Mouse (Mus musculus): ENCODE results near the gene Gramd1c. TPM values are rescaled to one million over a fixed set of nuclear protein-coding genes. Genes with fewer than 3 reads are reported as not detected.

Gramd1c gene
- polyA plus RNA-seq, 1 experiment = 19.5 TPM

- Histone ChIP-seq H3K27ac (ENCODE audit: control insufficient read depth, insufficient read depth, low read depth, low read length) (no peak overlapping the region), H3K4me3 (ENCODE audit: control insufficient read depth, low read depth, low read length) (no peak overlapping the region), H3K4me1 (ENCODE audit: control insufficient read depth, insufficient read depth, low read length) (no peaks in the 10 kb centered on the region), H3K27me3 (ENCODE audit: control insufficient read depth, insufficient read depth, low read length) (no peaks in the 10 kb centered on the region), H3K36me3 (ENCODE audit: control insufficient read depth, insufficient read depth, low read length) (no peaks in the 10 kb centered on the region; the same call in none of the 2 replicates)
- TF ChIP-seq CTCF (IDR thresholded peaks at IDR 0.05; ENCODE audit: control insufficient read depth, insufficient read depth, insufficient replicate concordance, low read depth, low read length) (no peak), POLR2A (IDR thresholded peaks at IDR 0.05; ENCODE audit: control insufficient read depth, low read depth, low read length) (no peak)
Measured at GRCm38 (mm10) chr16:43945351-43945750, 117.8 kb downstream of the Gramd1c start.

- Histone ChIP-seq H3K4me3 (ENCODE audit: control insufficient read depth, low read depth, low read length) (no peak overlapping the region), H3K27ac (ENCODE audit: control insufficient read depth, insufficient read depth, low read depth, low read length) (no peak overlapping the region), H3K27me3 (ENCODE audit: control insufficient read depth, insufficient read depth, low read length) (no peaks in the 10 kb centered on the region), H3K36me3 (ENCODE audit: control insufficient read depth, insufficient read depth, low read length) (no peaks in the 10 kb centered on the region; the same call in none of the 2 replicates), H3K4me1 (ENCODE audit: control insufficient read depth, insufficient read depth, low read length) (no peaks in the 10 kb centered on the region)
- TF ChIP-seq CTCF (IDR thresholded peaks at IDR 0.05; ENCODE audit: control insufficient read depth, insufficient read depth, insufficient replicate concordance, low read depth, low read length) (no peak), POLR2A (IDR thresholded peaks at IDR 0.05; ENCODE audit: control insufficient read depth, low read depth, low read length) (no peak)
Measured at GRCm38 (mm10) chr16:43940846-43941245, 122.3 kb downstream of the Gramd1c start.

- TF ChIP-seq CTCF (IDR thresholded peaks at IDR 0.05; ENCODE audit: control insufficient read depth, insufficient read depth, insufficient replicate concordance, low read depth, low read length) = no peak
- no peak for TF ChIP-seq POLR2A (IDR thresholded peaks at IDR 0.05; ENCODE audit: control insufficient read depth, low read depth, low read length)
- Histone ChIP-seq H3K27ac (ENCODE audit: control insufficient read depth, insufficient read depth, low read depth, low read length) (no peak overlapping the region), H3K36me3 (ENCODE audit: control insufficient read depth, insufficient read depth, low read length) (no peaks in the 10 kb centered on the region; the same call in 1 of the 2 replicates), H3K4me1 (ENCODE audit: control insufficient read depth, insufficient read depth, low read length) (no peaks in the 10 kb centered on the region), H3K27me3 (ENCODE audit: control insufficient read depth, insufficient read depth, low read length) (no peaks in the 10 kb centered on the region), H3K4me3 (ENCODE audit: control insufficient read depth, low read depth, low read length) (no peak overlapping the region)
Measured at GRCm38 (mm10) chr16:43935892-43936291, 127.3 kb downstream of the Gramd1c start.

GRCm38 (mm10) chr16:43935367-43935766 lies 127.8 kb downstream of the Gramd1c start:
- no peak overlapping the region for H3K27ac ChIP-seq (ENCODE audit: control insufficient read depth, insufficient read depth, low read depth, low read length)
- H3K36me3 ChIP-seq (ENCODE audit: control insufficient read depth, insufficient read depth, low read length) = no peaks in the 10 kb centered on the region; the same call in 1 of the 2 replicates
- no peak overlapping the region for H3K4me3 ChIP-seq (ENCODE audit: control insufficient read depth, low read depth, low read length)
- H3K27me3 ChIP-seq (ENCODE audit: control insufficient read depth, insufficient read depth, low read length) = no peaks in the 10 kb centered on the region
- H3K4me1 ChIP-seq (ENCODE audit: control insufficient read depth, insufficient read depth, low read length) = no peaks in the 10 kb centered on the region
- TF ChIP-seq CTCF (IDR thresholded peaks at IDR 0.05; ENCODE audit: control insufficient read depth, insufficient read depth, insufficient replicate concordance, low read depth, low read length) (no peak), POLR2A (IDR thresholded peaks at IDR 0.05; ENCODE audit: control insufficient read depth, low read depth, low read length) (no peak)

- H3K27me3 ChIP-seq (ENCODE audit: control insufficient read depth, insufficient read depth, low read length) = no peaks in the 10 kb centered on the region
- H3K27ac ChIP-seq (ENCODE audit: control insufficient read depth, insufficient read depth, low read depth, low read length) = no peak overlapping the region
- no peaks in the 10 kb centered on the region for H3K4me1 ChIP-seq (ENCODE audit: control insufficient read depth, insufficient read depth, low read length)
- no peaks in the 10 kb centered on the region; the same call in 1 of the 2 replicates for H3K36me3 ChIP-seq (ENCODE audit: control insufficient read depth, insufficient read depth, low read length)
- TF ChIP-seq POLR2A (IDR thresholded peaks at IDR 0.05; ENCODE audit: control insufficient read depth, low read depth, low read length) (no peak), CTCF (IDR thresholded peaks at IDR 0.05; ENCODE audit: control insufficient read depth, insufficient read depth, insufficient replicate concordance, low read depth, low read length) (no peak)
- H3K4me3 ChIP-seq (ENCODE audit: control insufficient read depth, low read depth, low read length) = no peak overlapping the region
Measured at GRCm38 (mm10) chr16:43934856-43935255, 128.3 kb downstream of the Gramd1c start.

- Histone ChIP-seq H3K4me3 (ENCODE audit: control insufficient read depth, low read depth, low read length) (no peak overlapping the region), H3K36me3 (ENCODE audit: control insufficient read depth, insufficient read depth, low read length) (no peaks in the 10 kb centered on the region), H3K27me3 (ENCODE audit: control insufficient read depth, insufficient read depth, low read length) (no peaks in the 10 kb centered on the region), H3K4me1 (ENCODE audit: control insufficient read depth, insufficient read depth, low read length) (no peaks in the 10 kb centered on the region), H3K27ac (ENCODE audit: control insufficient read depth, insufficient read depth, low read depth, low read length) (no peak overlapping the region)
- TF ChIP-seq POLR2A (IDR thresholded peaks at IDR 0.05; ENCODE audit: control insufficient read depth, low read depth, low read length) (no peak), CTCF (IDR thresholded peaks at IDR 0.05; ENCODE audit: control insufficient read depth, insufficient read depth, insufficient replicate concordance, low read depth, low read length) (no peak)
Measured at GRCm38 (mm10) chr16:43933041-43933440, 130.1 kb downstream of the Gramd1c start.

- H3K36me3 ChIP-seq (ENCODE audit: control insufficient read depth, insufficient read depth, low read length) = no peaks in the 10 kb centered on the region
- H3K27ac ChIP-seq (ENCODE audit: control insufficient read depth, insufficient read depth, low read depth, low read length) = no peak overlapping the region
Measured at GRCm38 (mm10) chr16:43932319-43932718, 130.8 kb downstream of the Gramd1c start.

GRCm38 (mm10) chr16:43931502-43931901 lies 131.6 kb downstream of the Gramd1c start:
- H3K4me3 ChIP-seq (ENCODE audit: control insufficient read depth, low read depth, low read length) = no peak overlapping the region
- no peak overlapping the region for H3K27ac ChIP-seq (ENCODE audit: control insufficient read depth, insufficient read depth, low read depth, low read length)
- TF ChIP-seq CTCF (IDR thresholded peaks at IDR 0.05; ENCODE audit: control insufficient read depth, insufficient read depth, insufficient replicate concordance, low read depth, low read length) (no peak), POLR2A (IDR thresholded peaks at IDR 0.05; ENCODE audit: control insufficient read depth, low read depth, low read length) (no peak)
- H3K27me3 ChIP-seq (ENCODE audit: control insufficient read depth, insufficient read depth, low read length) = no peaks in the 10 kb centered on the region
- no peaks in the 10 kb centered on the region for H3K36me3 ChIP-seq (ENCODE audit: control insufficient read depth, insufficient read depth, low read length)
- H3K4me1 ChIP-seq (ENCODE audit: control insufficient read depth, insufficient read depth, low read length) = no peaks in the 10 kb centered on the region

More at GRCm38 (mm10) chr16:43932319-43932718, 130.8 kb downstream of the Gramd1c start:
- H3K4me1 ChIP-seq (ENCODE audit: control insufficient read depth, insufficient read depth, low read length) = no peaks in the 10 kb centered on the region
- TF ChIP-seq CTCF (IDR thresholded peaks at IDR 0.05; ENCODE audit: control insufficient read depth, insufficient read depth, insufficient replicate concordance, low read depth, low read length) (no peak), POLR2A (IDR thresholded peaks at IDR 0.05; ENCODE audit: control insufficient read depth, low read depth, low read length) (no peak)
- H3K4me3 ChIP-seq (ENCODE audit: control insufficient read depth, low read depth, low read length) = no peak overlapping the region
- no peaks in the 10 kb centered on the region for H3K27me3 ChIP-seq (ENCODE audit: control insufficient read depth, insufficient read depth, low read length)

All from testis, adult 2 months (tissue).